Mouse (Mus musculus) cerebellum, adult 2 months (tissue): ENCODE measurements at regions not wholly inside any gene's neighbourhood (a gene's known extent, or its start where the extent isn't known, plus 50 kb on each side); places are given as distances from the start of the nearest gene placed in this dataset.

ENCODE experiments used
- DNase-seq, 2 experiments: peaks; one replicate each; pipeline ENCODE4 v3.0.0; 2021
- H3K27ac ChIP-seq: fragments of 200-500 bp; 2 replicates; pipeline ENCODE4 v1.5.1; 2012; ENCODE audit warnings: low read length, control low read depth, inconsistent platforms; ENCODE audit not compliant: insufficient read depth
- H3K27me3 ChIP-seq: fragments of 200-500 bp; 2 replicates; pipeline ENCODE4 v1.6.1; 2012; ENCODE audit warnings: inconsistent platforms, mild to moderate bottlenecking, low read length, moderate library complexity; ENCODE audit not compliant: control insufficient read depth, insufficient read depth
- H3K4me1 ChIP-seq: fragments of 200-500 bp; 2 replicates; pipeline ENCODE4 v1.6.1; 2011; ENCODE audit warnings: low read length; ENCODE audit not compliant: control insufficient read depth, insufficient read depth
- H3K4me3 ChIP-seq: fragments of 200-500 bp; replicated peaks from 2 replicates; pipeline ENCODE3; 2011; ENCODE audit warnings: mild to moderate bottlenecking, low read depth, low read length, control low read depth; ENCODE audit not compliant: insufficient read depth
- CTCF ChIP-seq: fragments of 200-500 bp; IDR thresholded peaks from 2 replicates; pipeline ENCODE4 v1.5.1; 2011; ENCODE audit warnings: low read depth, mild to moderate bottlenecking, control low read depth, low read length, moderate library complexity, borderline replicate concordance; ENCODE audit not compliant: insufficient read depth
- POLR2A ChIP-seq: fragments of 200-500 bp; IDR thresholded peaks from 2 replicates; pipeline ENCODE4 v1.6.1; 2011; ENCODE audit warnings: low read length, control low read depth, borderline replicate concordance; ENCODE audit not compliant: insufficient read depth
- WGBS: fragments of 180-500 bp; shearing (Covaris S2); methylation state at CpG from one replicate; pipeline ENCODE4 v1.1.7; 2018; 5-methylcytosine and 5-hydroxymethylcytosine counted together

- no peaks in the 10 kb centered on the region for H3K4me1 ChIP-seq
- H3K27ac ChIP-seq = no peak overlapping the region
- H3K27me3 ChIP-seq = no peaks in the 10 kb centered on the region
- DNase-seq = no peak
- H3K4me3 ChIP-seq = no peak overlapping the region
- 88% methylated on average over 10 of the region's 10 CpGs for WGBS
- no peak for TF ChIP-seq POLR2A
- no peak for TF ChIP-seq CTCF
Observed at GRCm38 (mm10) chr3:66446274-66447159, 149.9 kb upstream of the Veph1 start.

GRCm38 (mm10) chr3:66433216-66433615, 136.6 kb upstream of the Veph1 start:
- DNase-seq = no peak
- H3K4me1 ChIP-seq = no peaks in the 10 kb centered on the region
- no peak for TF ChIP-seq CTCF
- no peak overlapping the region for H3K4me3 ChIP-seq
- H3K27me3 ChIP-seq = no peaks in the 10 kb centered on the region
- H3K27ac ChIP-seq = no peak overlapping the region

- H3K4me1 ChIP-seq = no peaks in the 10 kb centered on the region
- DNase-seq = no peak
- 22% methylated on average over 3 of the region's 3 CpGs for WGBS
Observed at GRCm38 (mm10) chr3:66430187-66430586, 133.6 kb upstream of the Veph1 start.

GRCm38 (mm10) chr3:66422445-66423037, 125.9 kb upstream of the Veph1 start:
- Histone ChIP-seq H3K4me1 (no peaks in the 10 kb centered on the region), H3K4me3 (no peak overlapping the region), H3K27ac (no peak overlapping the region), H3K27me3 (no peaks in the 10 kb centered on the region)
- WGBS = 50% methylated on average over 6 of the region's 6 CpGs
- TF ChIP-seq POLR2A (no peak), CTCF (no peak)
- no peak for DNase-seq

More at GRCm38 (mm10) chr3:66430187-66430586, 133.6 kb upstream of the Veph1 start:
- Histone ChIP-seq H3K4me3 (no peak overlapping the region), H3K27ac (no peak overlapping the region), H3K27me3 (no peaks in the 10 kb centered on the region)
- no peak for TF ChIP-seq CTCF
- TF ChIP-seq POLR2A = no peak

GRCm38 (mm10) chr3:66410706-66411277, 114.2 kb upstream of the Veph1 start:
- WGBS = 39% methylated on average over 11 of the region's 11 CpGs
- no peak for TF ChIP-seq POLR2A
- TF ChIP-seq CTCF = peak; percentile 53

GRCm38 (mm10) chr3:66408791-66409190, 112.2 kb upstream of the Veph1 start:
- Histone ChIP-seq H3K4me3 (no peak overlapping the region), H3K27me3 (no peaks in the 10 kb centered on the region), H3K27ac (no peak overlapping the region), H3K4me1 (no peaks in the 10 kb centered on the region)
- TF ChIP-seq POLR2A (no peak), CTCF (no peak)
- DNase-seq = no peak
- WGBS = 84% methylated on average over 7 of the region's 7 CpGs

More at GRCm38 (mm10) chr3:66410706-66411277, 114.2 kb upstream of the Veph1 start:
- DNase-seq = peak; percentile 8 to 13
- Histone ChIP-seq H3K27ac (no peak overlapping the region), H3K4me1 (no peaks in the 10 kb centered on the region), H3K27me3 (no peaks in the 10 kb centered on the region), H3K4me3 (no peak overlapping the region)

- H3K27me3 ChIP-seq = no peaks in the 10 kb centered on the region; the same call in 1 of the 2 replicates
- no peak overlapping the region for H3K4me3 ChIP-seq
- H3K4me1 ChIP-seq = 0 out of 2 replicates have a peak, but pooled peaks cover 3% of the 10 kb centered on the region
- TF ChIP-seq CTCF = no peak
- TF ChIP-seq POLR2A = no peak
- WGBS = 62% methylated on average over 4 of the region's 4 CpGs
- no peak for DNase-seq
- H3K27ac ChIP-seq = no peak overlapping the region
Observed at GRCm38 (mm10) chr3:66405645-66406044, 109.0 kb upstream of the Veph1 start.

GRCm38 (mm10) chr3:66403707-66404106, 107.1 kb upstream of the Veph1 start:
- TF ChIP-seq POLR2A (no peak), CTCF (no peak)
- no peak for DNase-seq
- WGBS = 96% methylated on average over 2 of the region's 2 CpGs
- H3K4me3 ChIP-seq = no peak overlapping the region
- H3K27ac ChIP-seq = no peak overlapping the region
- no peaks in the 10 kb centered on the region; the same call in 1 of the 2 replicates for H3K27me3 ChIP-seq
- H3K4me1 ChIP-seq = peaks cover 3% of the 10 kb centered on the region; the same call in 1 of the 2 replicates
